In the genomic region with DNA sequence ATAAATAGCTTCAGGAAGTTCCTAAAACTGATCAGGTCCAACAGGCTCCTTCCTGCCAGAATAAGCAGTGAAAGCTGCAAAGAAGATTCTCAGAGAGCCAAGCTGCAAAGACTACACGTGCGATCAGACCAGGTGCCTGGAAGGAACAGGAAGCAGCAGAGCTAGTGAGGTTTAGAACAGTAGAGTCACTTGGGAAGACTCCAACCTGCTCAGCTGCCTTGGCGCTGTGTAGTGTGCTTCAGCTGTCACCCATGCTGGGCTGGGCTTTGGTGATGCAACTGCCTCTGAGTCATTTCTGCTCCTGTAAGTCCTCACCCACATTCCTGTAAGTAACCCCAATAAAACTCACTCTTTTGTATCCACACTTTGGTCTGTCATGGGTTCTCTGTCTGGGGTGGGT, we compare ENCODE assay signal across 17 mouse cellular contexts.
DNase-seq lines count a peak whose midpoint lies in the region; ATAC-seq and TF ChIP-seq lines count a peak whose summit lies in the region.
"Had no signal": no experiment of that assay in that cellular context is flagged by ENCODE, and none has a peak within 500 bp of the region (broad histone marks: within the 10 kb centered on the region; RNA-seq: fewer than 3 reads in every experiment).

No protein-coding gene starts in this region.

- DNase-seq in forebrain, postnatal 0 days = no peak
- no peak for DNase-seq in forebrain, embryonic 10.5 days (ENCODE audit: extremely low spot score, low spot score)
- DNase-seq in right cerebral cortex, adult 18-20 months = peak; percentile 59
- no peak for DNase-seq in right cerebral cortex, postnatal 10 days (ENCODE audit: low spot score in 2 of 2)
- peak; percentile 64 for DNase-seq in fat pad, adult 2 months (ENCODE audit: extremely low read depth, low read depth, low spot score)
- DNase-seq in kidney, postnatal 25 days = no peak
- DNase-seq in gastrocnemius, postnatal 10 days = no peak
- DNase-seq: cerebellum, postnatal 25 days; gastrocnemius, adult 2 months; lung, adult 18-20 months had no signal

- ATAC-seq in forebrain, postnatal 0 days = peak; percentile 16; the same call in 1 of the 2 replicates
- ATAC-seq in stomach, embryonic 16.5 days (ENCODE audit: insufficient read depth, low FRiP score) = peak; percentile 17; the same call in 1 of the 2 replicates

- 79% methylated on average over 3 of the region's 3 CpGs for WGBS in forebrain, postnatal 0 days
- 95% methylated on average over 3 of the region's 3 CpGs for WGBS in forebrain, embryonic 10.5 days
- 72% methylated on average over 3 of the region's 3 CpGs for WGBS in stomach, embryonic 16.5 days

- TF ChIP-seq CTCF in forebrain, postnatal 0 days (IDR thresholded peaks at IDR 0.05; ENCODE audit: low read depth) = no peak

- no peak overlapping the region for H3K4me2 ChIP-seq in forebrain, postnatal 0 days (ENCODE audit: low read depth)
- no peak overlapping the region for H3K4me2 ChIP-seq in stomach, embryonic 16.5 days (ENCODE audit: low read depth, low read length)
- H3K4me2 ChIP-seq: embryonic facial prominence, embryonic 15.5 days; heart, embryonic 13.5 days; hindbrain, embryonic 14.5 days; kidney, embryonic 15.5 days had no signal

- H3K4me3 ChIP-seq in forebrain, postnatal 0 days (ENCODE audit: low read depth, low read length) = no peak overlapping the region
- no peak overlapping the region for H3K4me3 ChIP-seq in forebrain, embryonic 10.5 days
- no peak overlapping the region for H3K4me3 ChIP-seq in stomach, embryonic 16.5 days (replicated peaks; ENCODE audit: low read length)
- H3K4me3 ChIP-seq: embryonic facial prominence, embryonic 15.5 days; gastrocnemius, adult 2 months; heart, embryonic 13.5 days; kidney, embryonic 15.5 days; megakaryocyte, embryonic 14.5 days had no signal

- 0 out of 2 replicates have a peak, but pooled peaks cover 5% of the 10 kb centered on the region for H3K4me1 ChIP-seq in forebrain, postnatal 0 days (ENCODE audit: insufficient read depth)
- H3K4me1 ChIP-seq in forebrain, embryonic 10.5 days = no peaks in the 10 kb centered on the region
- H3K4me1 ChIP-seq in stomach, embryonic 16.5 days (ENCODE audit: control insufficient read depth, insufficient read depth, low read length) = peaks cover 6% of the 10 kb centered on the region; the same call in 1 of the 2 replicates
- H3K4me1 ChIP-seq: kidney, embryonic 15.5 days; megakaryocyte, embryonic 14.5 days had no signal

- H3K36me3 ChIP-seq in forebrain, postnatal 0 days (ENCODE audit: insufficient read depth) = no peaks in the 10 kb centered on the region
- H3K36me3 ChIP-seq in forebrain, embryonic 10.5 days (replicated peaks) = no peaks in the 10 kb centered on the region
- H3K36me3 ChIP-seq in stomach, embryonic 16.5 days (ENCODE audit: control insufficient read depth, insufficient read depth, low read length) = no peaks in the 10 kb centered on the region
- H3K36me3 ChIP-seq: embryonic facial prominence, embryonic 15.5 days; heart, embryonic 13.5 days; kidney, embryonic 15.5 days had no signal

- no peaks in the 10 kb centered on the region for H3K27me3 ChIP-seq in forebrain, postnatal 0 days (ENCODE audit: insufficient read depth, low read length)
- H3K27me3 ChIP-seq in forebrain, embryonic 10.5 days (ENCODE audit: poor library complexity, severe bottlenecking) = no peaks in the 10 kb centered on the region
- no peaks in the 10 kb centered on the region for H3K27me3 ChIP-seq in stomach, embryonic 16.5 days (ENCODE audit: control insufficient read depth, insufficient read depth, low read length)
- H3K27me3 ChIP-seq: CH12.LX; embryonic facial prominence, embryonic 15.5 days; heart, embryonic 13.5 days; kidney, embryonic 15.5 days; megakaryocyte, embryonic 14.5 days had no signal

- no peak overlapping the region for H3K27ac ChIP-seq in forebrain, postnatal 0 days (ENCODE audit: low read depth, low read length)
- no peak overlapping the region for H3K27ac ChIP-seq in forebrain, embryonic 10.5 days
- H3K27ac ChIP-seq in stomach, embryonic 16.5 days (ENCODE audit: low read length) = no peak overlapping the region
- H3K27ac ChIP-seq: embryonic facial prominence, embryonic 15.5 days; gastrocnemius, adult 2 months; heart, embryonic 13.5 days; hindbrain, embryonic 14.5 days; kidney, embryonic 15.5 days had no signal

- no peaks in the 10 kb centered on the region for H3K9me3 ChIP-seq in forebrain, postnatal 0 days (ENCODE audit: low read length)
- H3K9me3 ChIP-seq in forebrain, embryonic 10.5 days = no peaks in the 10 kb centered on the region
- H3K9me3 ChIP-seq in stomach, embryonic 16.5 days (replicated peaks; ENCODE audit: control insufficient read depth, low read length) = no peaks in the 10 kb centered on the region
- H3K9me3 ChIP-seq: embryonic facial prominence, embryonic 15.5 days; heart, embryonic 13.5 days; kidney, embryonic 15.5 days had no signal

- H3K9ac ChIP-seq in forebrain, postnatal 0 days = no peak overlapping the region
- H3K9ac ChIP-seq in stomach, embryonic 16.5 days (ENCODE audit: low read length) = no peak overlapping the region
- H3K9ac ChIP-seq: embryonic facial prominence, embryonic 15.5 days; heart, embryonic 13.5 days; hindbrain, embryonic 14.5 days; kidney, embryonic 15.5 days had no signal

Comparison
In these comparisons a context has a peak if more than half of its experiments do, and no peak if none do; other contexts are left out.
1. DNase-seq: peak in right cerebral cortex, adult 18-20 months (single experiment) and fat pad, adult 2 months (single experiment); none in forebrain, postnatal 0 days (single experiment), forebrain, embryonic 10.5 days (single experiment), right cerebral cortex, postnatal 10 days (0 of 2), kidney, postnatal 25 days (0 of 2) and gastrocnemius, postnatal 10 days (single experiment).